Mouse (Mus musculus) limb, embryonic 10.5 days (tissue): ENCODE measurements at regions not wholly inside any gene's neighbourhood (a gene's known extent, or its start where the extent isn't known, plus 50 kb on each side); places are given as distances from the start of the nearest gene placed in this dataset.

Source experiments
- DNase-seq: peaks from one replicate; pipeline ENCODE4 v3.0.0-alpha.2; 2017; ENCODE audit warnings: low spot score
- H3K27ac ChIP-seq: fragments of 300-500 bp; sonication (generic); 2 replicates; pipeline ENCODE4 v1.5.1; 2016; ENCODE audit warnings: mild to moderate bottlenecking
- H3K27me3 ChIP-seq: fragments of 300-500 bp; sonication (generic); 2 replicates; pipeline ENCODE4 v1.6.1; 2016; ENCODE audit warnings: low read depth, mild to moderate bottlenecking; ENCODE audit not compliant: poor library complexity, severe bottlenecking
- H3K36me3 ChIP-seq: fragments of 300-500 bp; sonication (generic); 2 replicates; pipeline ENCODE4 v1.6.1; 2016; ENCODE audit warnings: mild to moderate bottlenecking, moderate library complexity
- H3K4me1 ChIP-seq: fragments of 300-500 bp; sonication (generic); 2 replicates; pipeline ENCODE4 v1.6.1; 2016
- H3K4me3 ChIP-seq: fragments of 300-500 bp; sonication (generic); 2 replicates; pipeline ENCODE4 v1.5.1; 2016; ENCODE audit warnings: mild to moderate bottlenecking, moderate library complexity
- H3K9me3 ChIP-seq: fragments of 300-500 bp; sonication (generic); replicated peaks from 2 replicates; pipeline ENCODE4 v1.6.1; 2016; ENCODE audit warnings: mild to moderate bottlenecking
- WGBS: fragments of 180-500 bp; shearing (Covaris S2); methylation state at CpG from one replicate; pipeline ENCODE4 v1.1.7; 2016; 5-methylcytosine and 5-hydroxymethylcytosine counted together

GRCm38 (mm10) chr2:106425451-106425881 lies 267.6 kb upstream of the Mpped2 start:
- Histone ChIP-seq H3K27ac (peak overlapping the region; percentile 68), H3K4me1 (peaks cover 56% of the 10 kb centered on the region), H3K36me3 (no peaks in the 10 kb centered on the region), H3K4me3 (no peak overlapping the region), H3K27me3 (no peaks in the 10 kb centered on the region), H3K9me3 (no peaks in the 10 kb centered on the region)
- DNase-seq: no peak
- WGBS: 82% methylated on average over 4 of the region's 4 CpGs

DNA sequence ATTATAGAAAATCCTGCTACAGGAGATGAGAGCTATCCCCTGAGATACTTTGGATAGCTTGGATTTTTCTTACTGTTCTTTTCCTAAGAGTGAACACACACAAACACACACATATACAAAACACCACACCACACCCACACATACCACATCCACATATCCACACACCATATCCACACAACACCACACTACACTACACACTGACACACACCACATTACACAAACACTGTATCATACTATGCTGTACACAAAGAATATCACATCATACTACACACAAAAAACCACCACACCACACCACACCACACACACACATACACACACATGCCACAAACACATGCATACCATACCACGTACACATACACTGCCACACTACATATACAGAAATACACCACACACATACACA lies 267.1 kb upstream of the Mpped2 start:
- Histone ChIP-seq H3K36me3 (no peaks in the 10 kb centered on the region), H3K4me1 (peaks cover 56% of the 10 kb centered on the region), H3K27me3 (no peaks in the 10 kb centered on the region), H3K9me3 (no peaks in the 10 kb centered on the region), H3K27ac (peak overlapping the region; percentile 68; the same call in 1 of the 2 replicates), H3K4me3 (no peak overlapping the region)
- WGBS: 87% methylated on average over 1 of the region's 1 CpGs
- DNase-seq: no peak

DNA sequence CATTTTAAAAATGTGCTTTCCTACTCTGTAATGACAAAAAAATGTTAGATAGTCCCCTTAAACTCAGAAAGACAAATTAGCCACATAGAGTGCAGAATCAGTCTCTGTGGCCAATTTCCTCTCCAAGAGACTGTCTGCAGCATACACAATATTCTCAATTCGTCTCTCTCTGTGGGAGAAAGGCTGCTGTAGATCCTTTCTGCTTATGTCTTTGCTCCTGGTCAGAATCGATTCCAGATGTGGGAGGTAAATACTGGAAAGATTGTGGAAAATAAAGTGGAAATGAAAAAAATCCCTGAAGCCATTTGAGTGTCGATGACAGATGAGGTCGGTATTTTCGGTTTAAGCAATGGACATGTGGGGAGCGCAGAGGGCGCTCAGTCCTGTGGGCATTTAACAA lies 265.8 kb upstream of the Mpped2 start:
- H3K36me3 ChIP-seq: no peaks in the 10 kb centered on the region
- no peak overlapping the region for H3K4me3 ChIP-seq
- no peak for DNase-seq
- no peaks in the 10 kb centered on the region for H3K27me3 ChIP-seq
- H3K4me1 ChIP-seq: peaks cover 68% of the 10 kb centered on the region
- no peaks in the 10 kb centered on the region for H3K9me3 ChIP-seq
- 37% methylated on average over 7 of the region's 7 CpGs for WGBS
- peak overlapping the region; percentile 42; the same call in 1 of the 2 replicates for H3K27ac ChIP-seq

GRCm38 (mm10) chr2:106428909-106429308 lies 264.2 kb upstream of the Mpped2 start:
- Histone ChIP-seq H3K9me3 (no peaks in the 10 kb centered on the region), H3K36me3 (no peaks in the 10 kb centered on the region), H3K4me1 (peaks cover 72% of the 10 kb centered on the region), H3K27ac (0 out of 2 replicates have a peak overlapping the region, but pooled peaks have one; percentile 34), H3K27me3 (no peaks in the 10 kb centered on the region), H3K4me3 (no peak overlapping the region)
- 45% methylated on average over 11 of the region's 11 CpGs for whole genome bisulfite sequencing
- DNase-seq: no peak

- peaks cover 53% of the 10 kb centered on the region for H3K4me1 ChIP-seq
- H3K36me3 ChIP-seq: no peaks in the 10 kb centered on the region
- WGBS: 38% methylated on average over 8 of the region's 8 CpGs
- H3K9me3 ChIP-seq: no peaks in the 10 kb centered on the region
- H3K4me3 ChIP-seq: 0 out of 2 replicates have a peak overlapping the region, but pooled peaks have one; percentile 3
- H3K27me3 ChIP-seq: 0 out of 2 replicates have a peak, but pooled peaks cover 4% of the 10 kb centered on the region
- peak overlapping the region; percentile 21; the same call in 1 of the 2 replicates for H3K27ac ChIP-seq
- DNase-seq: peak; percentile 76
Observed at GRCm38 (mm10) chr2:106431141-106431540, 261.9 kb upstream of the Mpped2 start.

DNA sequence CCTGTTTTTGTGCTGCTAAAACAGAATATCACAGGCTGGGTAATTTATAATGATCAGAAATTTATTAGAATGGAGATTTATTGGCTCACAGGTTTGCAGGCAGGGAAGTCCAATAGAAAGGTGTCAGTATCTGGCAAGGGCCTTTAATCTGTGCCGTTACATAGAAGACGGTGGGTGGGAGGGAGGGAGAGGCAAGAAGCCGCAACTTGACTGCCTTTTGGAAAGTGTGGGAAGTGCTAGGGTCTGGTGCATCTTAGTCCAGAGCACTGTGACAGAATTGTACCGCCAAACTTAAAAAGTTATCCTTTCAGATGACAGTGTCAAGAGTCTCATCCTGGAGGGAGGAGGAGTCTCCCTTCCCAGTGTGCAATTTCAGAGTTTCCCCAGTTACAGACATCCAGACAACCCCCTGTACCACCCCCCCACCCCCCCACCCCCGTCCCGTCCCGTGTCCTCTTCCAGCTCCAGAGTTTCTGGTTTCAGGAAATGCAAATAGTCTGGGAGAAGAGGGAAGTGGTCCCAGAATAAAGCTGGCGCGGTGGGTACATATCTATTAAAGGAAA lies 261.4 kb upstream of the Mpped2 start:
- H3K4me3 ChIP-seq: 0 out of 2 replicates have a peak overlapping the region, but pooled peaks have one; percentile 3
- 9% methylated on average over 9 of the region's 9 CpGs for WGBS
- DNase-seq: no peak
- H3K36me3 ChIP-seq: no peaks in the 10 kb centered on the region
- H3K9me3 ChIP-seq: no peaks in the 10 kb centered on the region
- peak overlapping the region; percentile 21; the same call in 1 of the 2 replicates for H3K27ac ChIP-seq
- peaks cover 48% of the 10 kb centered on the region for H3K4me1 ChIP-seq
- H3K27me3 ChIP-seq: 0 out of 2 replicates have a peak, but pooled peaks cover 4% of the 10 kb centered on the region

DNA sequence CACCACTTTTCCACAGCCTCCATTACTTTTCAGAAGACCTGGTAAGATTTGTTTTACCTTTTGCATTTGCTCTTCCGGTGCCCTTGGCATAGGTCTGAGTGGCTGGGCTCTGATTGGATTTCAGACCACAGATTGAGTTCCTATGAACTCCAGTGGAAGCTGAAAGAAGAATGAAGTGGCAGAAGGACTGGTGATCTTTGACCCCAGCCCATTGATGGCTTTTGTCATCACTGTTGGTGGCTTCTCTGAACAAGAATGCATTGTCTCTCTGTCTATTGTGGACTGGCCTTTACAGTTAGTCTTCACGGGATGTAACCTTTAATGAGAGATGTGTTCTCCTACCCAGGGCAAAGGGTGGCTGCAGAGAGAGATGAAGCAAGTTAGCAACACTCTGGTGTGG lies 256.9 kb upstream of the Mpped2 start:
- no peak for DNase-seq
- Histone ChIP-seq H3K36me3 (no peaks in the 10 kb centered on the region), H3K27ac (no peak overlapping the region), H3K4me1 (peaks cover 16% of the 10 kb centered on the region), H3K9me3 (no peaks in the 10 kb centered on the region), H3K4me3 (no peak overlapping the region), H3K27me3 (0 out of 2 replicates have a peak, but pooled peaks cover 4% of the 10 kb centered on the region)
- 84% methylated on average over 2 of the region's 2 CpGs for WGBS

DNA sequence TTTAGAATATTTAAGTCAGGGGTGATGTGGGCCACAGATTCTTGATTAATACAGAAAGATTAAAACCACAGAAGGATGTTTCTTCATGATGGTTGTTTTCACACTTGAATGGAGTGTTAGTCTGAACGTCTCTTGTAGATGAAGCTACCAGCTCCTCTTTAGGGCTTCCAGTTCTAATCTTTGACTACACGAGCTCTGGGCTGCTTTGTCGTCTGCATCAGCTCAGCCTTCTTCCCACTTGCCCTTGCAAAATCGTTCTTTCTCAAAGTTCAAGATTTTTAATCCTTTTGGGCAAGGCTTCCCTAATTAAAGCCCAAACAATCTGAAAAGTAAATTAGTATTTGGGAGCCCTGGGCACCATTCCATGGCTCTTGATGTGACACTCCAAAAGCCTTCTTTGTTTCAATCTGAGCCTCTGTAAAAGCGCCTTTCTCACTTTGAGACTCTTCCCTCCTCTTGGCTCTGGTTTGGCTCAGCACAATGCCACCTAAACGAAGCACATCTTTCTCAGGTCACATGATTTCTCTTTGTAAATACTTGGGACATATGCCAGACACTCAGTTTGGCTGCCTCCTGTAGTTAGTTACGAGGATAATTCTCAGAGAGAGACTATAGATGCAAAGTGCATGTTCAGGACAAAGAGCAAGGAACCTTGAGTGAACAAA lies 238.6 kb upstream of the Mpped2 start:
- Histone ChIP-seq H3K27me3 (no peaks in the 10 kb centered on the region), H3K36me3 (no peaks in the 10 kb centered on the region), H3K9me3 (no peaks in the 10 kb centered on the region), H3K4me3 (no peak overlapping the region), H3K4me1 (peaks cover 10% of the 10 kb centered on the region), H3K27ac (no peak overlapping the region)
- WGBS: 75% methylated on average over 7 of the region's 7 CpGs
- no peak for DNase-seq

DNA sequence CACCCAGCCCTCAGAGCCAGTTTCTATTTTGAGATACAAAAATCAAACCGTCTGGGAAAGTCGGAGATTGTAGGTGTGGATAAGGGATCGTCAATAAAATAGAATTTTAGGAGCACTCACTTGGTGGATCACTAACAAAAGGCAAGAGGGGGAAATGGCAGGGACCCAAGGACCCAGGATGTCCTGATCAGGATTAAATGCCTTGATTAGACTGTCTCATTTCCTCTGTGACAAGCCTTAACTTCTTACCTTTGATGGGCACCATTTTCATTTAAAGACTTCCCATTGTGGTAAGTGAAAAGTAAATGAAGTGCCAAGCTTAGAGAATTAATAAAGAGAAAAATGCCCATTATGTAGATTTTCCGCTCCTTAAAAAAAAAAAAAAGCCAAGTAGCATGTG lies 238.0 kb upstream of the Mpped2 start:
- H3K27me3 ChIP-seq: no peaks in the 10 kb centered on the region
- no peaks in the 10 kb centered on the region for H3K36me3 ChIP-seq
- H3K9me3 ChIP-seq: no peaks in the 10 kb centered on the region
- H3K4me1 ChIP-seq: peaks cover 10% of the 10 kb centered on the region
- 90% methylated on average over 4 of the region's 4 CpGs for WGBS
- DNase-seq: no peak
- H3K4me3 ChIP-seq: no peak overlapping the region
- H3K27ac ChIP-seq: no peak overlapping the region

GRCm38 (mm10) chr2:106455972-106456371 lies 237.1 kb upstream of the Mpped2 start:
- H3K27ac ChIP-seq: no peak overlapping the region
- 86% methylated on average over 3 of the region's 3 CpGs for WGBS
- no peaks in the 10 kb centered on the region for H3K36me3 ChIP-seq
- no peak overlapping the region for H3K4me3 ChIP-seq
- no peaks in the 10 kb centered on the region for H3K9me3 ChIP-seq
- no peak for DNase-seq
- peaks cover 12% of the 10 kb centered on the region for H3K4me1 ChIP-seq
- H3K27me3 ChIP-seq: no peaks in the 10 kb centered on the region

GRCm38 (mm10) chr2:106458003-106458402 lies 235.1 kb upstream of the Mpped2 start:
- peak; percentile 37 for DNase-seq
- no peaks in the 10 kb centered on the region for H3K36me3 ChIP-seq
- H3K4me1 ChIP-seq: peaks cover 33% of the 10 kb centered on the region
- H3K27ac ChIP-seq: peak overlapping the region; percentile 36; the same call in 1 of the 2 replicates
- H3K4me3 ChIP-seq: no peak overlapping the region
- no peaks in the 10 kb centered on the region for H3K27me3 ChIP-seq
- no peaks in the 10 kb centered on the region for H3K9me3 ChIP-seq
- 31% methylated on average over 5 of the region's 5 CpGs for WGBS

- peak overlapping the region; percentile 32; the same call in 1 of the 2 replicates for H3K27ac ChIP-seq
- H3K9me3 ChIP-seq: no peaks in the 10 kb centered on the region
- H3K4me1 ChIP-seq: peaks cover 41% of the 10 kb centered on the region
Observed at GRCm38 (mm10) chr2:106461021-106461420, 232.0 kb upstream of the Mpped2 start.

GRCm38 (mm10) chr2:106461490-106461889 lies 231.6 kb upstream of the Mpped2 start:
- DNase-seq: peak; percentile 46
- 25% methylated on average over 7 of the region's 7 CpGs for WGBS
- no peaks in the 10 kb centered on the region for H3K36me3 ChIP-seq
- H3K9me3 ChIP-seq: no peaks in the 10 kb centered on the region
- H3K4me1 ChIP-seq: peaks cover 41% of the 10 kb centered on the region
- H3K4me3 ChIP-seq: no peak overlapping the region
- peak overlapping the region; percentile 32 for H3K27ac ChIP-seq
- no peaks in the 10 kb centered on the region for H3K27me3 ChIP-seq

More at GRCm38 (mm10) chr2:106461021-106461420, 232.0 kb upstream of the Mpped2 start:
- no peak overlapping the region for H3K4me3 ChIP-seq
- WGBS: 17% methylated on average over 8 of the region's 8 CpGs
- DNase-seq: peak; percentile 71
- no peaks in the 10 kb centered on the region for H3K27me3 ChIP-seq
- no peaks in the 10 kb centered on the region for H3K36me3 ChIP-seq
